ENCODE assay signal across 9 mouse cellular contexts in the genomic region with DNA sequence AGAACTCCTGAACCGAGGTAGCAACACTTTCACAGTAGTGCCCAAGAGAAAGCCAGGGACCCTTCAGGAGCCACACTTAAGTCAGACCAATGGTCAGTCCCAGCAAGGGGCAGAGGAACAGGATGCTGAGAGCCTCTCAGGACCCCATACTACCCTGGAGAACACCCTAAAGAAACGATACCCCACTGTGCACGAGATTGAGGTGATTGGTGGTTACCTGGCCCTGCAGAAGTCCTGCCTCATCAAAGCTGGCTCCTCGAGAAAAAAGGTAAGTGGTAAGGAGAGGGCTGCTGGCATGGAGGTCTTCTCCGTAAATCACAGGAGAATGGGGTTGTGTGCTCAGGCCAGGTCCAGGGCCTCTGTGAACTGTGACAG. TPM values are rescaled to one million over a fixed set of nuclear protein-coding genes. Genes with fewer than 3 reads are reported as not detected.
DNase-seq lines count a peak whose midpoint lies in the region; ATAC-seq lines count a peak whose summit lies in the region.
"Had no signal": no experiment of that assay in that cellular context is flagged by ENCODE, and none has a peak within 500 bp of the region (broad histone marks: within the 10 kb centered on the region; RNA-seq: fewer than 3 reads in every experiment).

No protein-coding gene starts in this region.

- H3K4me3 ChIP-seq in kidney, embryonic 15.5 days (replicated peaks), result peak overlapping the region; percentile 76; the same call in 1 of the 2 replicates
- peak overlapping the region; percentile 58 for H3K4me3 ChIP-seq in embryonic facial prominence, embryonic 12.5 days
- H3K4me3 ChIP-seq in intestine, embryonic 16.5 days (ENCODE audit: low read length), result peak overlapping the region; percentile 93
- H3K4me3 ChIP-seq in neural tube, embryonic 13.5 days, result peak overlapping the region; percentile 81

- 78% methylated on average over 5 of the region's 5 CpGs for WGBS in kidney, embryonic 15.5 days
- 80% methylated on average over 5 of the region's 5 CpGs for WGBS in embryonic facial prominence, embryonic 12.5 days
- 76% methylated on average over 5 of the region's 5 CpGs for WGBS in intestine, embryonic 16.5 days
- WGBS in neural tube, embryonic 13.5 days, result 70% methylated on average over 5 of the region's 5 CpGs

- DNase-seq in kidney, adult 11 months, result no peak
- DNase-seq in gastrocnemius, postnatal 25 days, result no peak
- DNase-seq in thymus, postnatal 4 days, result no peak
- no peak for DNase-seq in spleen, postnatal 4 days (ENCODE audit: low spot score in 2 of 2)

- ATAC-seq in kidney, embryonic 15.5 days (replicated peaks; ENCODE audit: low FRiP score), result no peak
- no peak for ATAC-seq in embryonic facial prominence, embryonic 12.5 days (ENCODE audit: insufficient number of reproducible peaks, insufficient read depth, low FRiP score, low TSS enrichment)
- ATAC-seq in intestine, embryonic 16.5 days, result no peak
- no peak for ATAC-seq in neural tube, embryonic 13.5 days (ENCODE audit: low read depth)

- H3K36me3 ChIP-seq in kidney, embryonic 15.5 days, result peaks cover 9% of the 10 kb centered on the region
- peaks cover 14% of the 10 kb centered on the region for H3K36me3 ChIP-seq in embryonic facial prominence, embryonic 12.5 days
- peaks cover 1% of the 10 kb centered on the region for H3K36me3 ChIP-seq in intestine, embryonic 16.5 days (ENCODE audit: control insufficient read depth, insufficient read depth, low read length)
- peaks cover 13% of the 10 kb centered on the region for H3K36me3 ChIP-seq in neural tube, embryonic 13.5 days

- H3K27me3 ChIP-seq in kidney, embryonic 15.5 days, result peaks cover 11% of the 10 kb centered on the region
- H3K27me3 ChIP-seq in embryonic facial prominence, embryonic 12.5 days, result peaks cover 23% of the 10 kb centered on the region
- peaks cover 5% of the 10 kb centered on the region; the same call in 1 of the 2 replicates for H3K27me3 ChIP-seq in intestine, embryonic 16.5 days (replicated peaks; ENCODE audit: control insufficient read depth, insufficient read depth, low read length)
- H3K27me3 ChIP-seq in neural tube, embryonic 13.5 days, result peaks cover 13% of the 10 kb centered on the region

- no peak overlapping the region for H3K27ac ChIP-seq in kidney, embryonic 15.5 days
- H3K27ac ChIP-seq in embryonic facial prominence, embryonic 12.5 days, result no peak overlapping the region
- H3K27ac ChIP-seq in intestine, embryonic 16.5 days (ENCODE audit: low read length), result peak overlapping the region; percentile 96
- no peak overlapping the region for H3K27ac ChIP-seq in neural tube, embryonic 13.5 days (replicated peaks)

- peak overlapping the region; percentile 97 for H3K4me2 ChIP-seq in kidney, embryonic 15.5 days
- H3K4me2 ChIP-seq in embryonic facial prominence, embryonic 12.5 days (replicated peaks), result peak overlapping the region; percentile 98; the same call in 1 of the 2 replicates
- H3K4me2 ChIP-seq in intestine, embryonic 16.5 days (ENCODE audit: low read depth, low read length), result peak overlapping the region; percentile 96
- peak overlapping the region; percentile 94 for H3K4me2 ChIP-seq in neural tube, embryonic 13.5 days

- peaks cover 52% of the 10 kb centered on the region for H3K4me1 ChIP-seq in kidney, embryonic 15.5 days
- H3K4me1 ChIP-seq in embryonic facial prominence, embryonic 12.5 days, result peaks cover 34% of the 10 kb centered on the region
- peaks cover 41% of the 10 kb centered on the region for H3K4me1 ChIP-seq in intestine, embryonic 16.5 days (ENCODE audit: control insufficient read depth, insufficient read depth, low read length)
- peaks cover 59% of the 10 kb centered on the region for H3K4me1 ChIP-seq in neural tube, embryonic 13.5 days (replicated peaks)

- H3K9ac ChIP-seq in kidney, embryonic 15.5 days, result peak overlapping the region; percentile 66; the same call in 1 of the 2 replicates
- 0 out of 2 replicates have a peak overlapping the region, but pooled peaks have one; percentile 74 for H3K9ac ChIP-seq in embryonic facial prominence, embryonic 12.5 days
- peak overlapping the region; percentile 87 for H3K9ac ChIP-seq in intestine, embryonic 16.5 days (ENCODE audit: low read depth, low read length)
- H3K9ac ChIP-seq in neural tube, embryonic 13.5 days, result peak overlapping the region; percentile 81

- no peaks in the 10 kb centered on the region for H3K9me3 ChIP-seq in kidney, embryonic 15.5 days (replicated peaks)
- no peaks in the 10 kb centered on the region for H3K9me3 ChIP-seq in embryonic facial prominence, embryonic 12.5 days
- H3K9me3 ChIP-seq in intestine, embryonic 16.5 days (ENCODE audit: control insufficient read depth, low read length), result no peaks in the 10 kb centered on the region
- no peaks in the 10 kb centered on the region for H3K9me3 ChIP-seq in neural tube, embryonic 13.5 days

RNA-seq across cellular contexts. Expression of a gene that starts 1.9 kb away (rescaled TPM):
- polyA plus RNA-seq in kidney, embryonic 15.5 days (2015; fragmentation: Nextera tagmentation; extraction: Ambion mirVana), result 9.2 and 11.3 TPM in 2 replicates
- polyA plus RNA-seq in embryonic facial prominence, embryonic 12.5 days (2016; fragmentation: Nextera tagmentation; extraction: Ambion mirVana), result 9.7 TPM in 2 replicates
- polyA plus RNA-seq in intestine, embryonic 16.5 days (2015; fragmentation: Nextera tagmentation; extraction: Ambion mirVana), result 31.7 and 38.6 TPM in 2 replicates
- 13.3 and 14.6 TPM in 2 replicates for polyA plus RNA-seq in neural tube, embryonic 13.5 days (2015; fragmentation: Nextera tagmentation; extraction: Ambion mirVana)
- 1 to 10 TPM; 2.1 to 2.9 TPM for total RNA-seq in gastrocnemius, postnatal 25 days (2021)

RNA-seq across cellular contexts. Expression of a gene that starts 8.0 kb away (rescaled TPM):
- 204 and 207 TPM in 2 replicates for polyA plus RNA-seq in kidney, embryonic 15.5 days (2015; fragmentation: Nextera tagmentation; extraction: Ambion mirVana)
- 218 and 231 TPM in 2 replicates for polyA plus RNA-seq in embryonic facial prominence, embryonic 12.5 days (2016; fragmentation: Nextera tagmentation; extraction: Ambion mirVana)
- 176 and 200 TPM in 2 replicates for polyA plus RNA-seq in intestine, embryonic 16.5 days (2015; fragmentation: Nextera tagmentation; extraction: Ambion mirVana)
- 187 and 206 TPM in 2 replicates for polyA plus RNA-seq in neural tube, embryonic 13.5 days (2015; fragmentation: Nextera tagmentation; extraction: Ambion mirVana)
- total RNA-seq in gastrocnemius, postnatal 25 days (2021), result 10 to 100 TPM; 31.6 to 33.0 TPM

RNA-seq across cellular contexts. Expression of a gene that starts 8.0 kb away (rescaled TPM):
- polyA plus RNA-seq in kidney, embryonic 15.5 days (2015; fragmentation: Nextera tagmentation; extraction: Ambion mirVana), result 123 and 129 TPM in 2 replicates
- 154 and 155 TPM in 2 replicates for polyA plus RNA-seq in embryonic facial prominence, embryonic 12.5 days (2016; fragmentation: Nextera tagmentation; extraction: Ambion mirVana)
- 91.4 and 97.3 TPM in 2 replicates for polyA plus RNA-seq in intestine, embryonic 16.5 days (2015; fragmentation: Nextera tagmentation; extraction: Ambion mirVana)
- 128 and 131 TPM in 2 replicates for polyA plus RNA-seq in neural tube, embryonic 13.5 days (2015; fragmentation: Nextera tagmentation; extraction: Ambion mirVana)
- total RNA-seq in gastrocnemius, postnatal 25 days (2021), result 10 to 100 TPM; 27.0 to 27.3 TPM

RNA-seq across cellular contexts. Expression of a gene that starts 9.0 kb away (rescaled TPM):
- 23.4 and 23.6 TPM in 2 replicates for polyA plus RNA-seq in kidney, embryonic 15.5 days (2015; fragmentation: Nextera tagmentation; extraction: Ambion mirVana)
- polyA plus RNA-seq in embryonic facial prominence, embryonic 12.5 days (2016; fragmentation: Nextera tagmentation; extraction: Ambion mirVana), result 21.6 and 23.6 TPM in 2 replicates
- polyA plus RNA-seq in intestine, embryonic 16.5 days (2015; fragmentation: Nextera tagmentation; extraction: Ambion mirVana), result 22.3 and 23.1 TPM in 2 replicates
- polyA plus RNA-seq in neural tube, embryonic 13.5 days (2015; fragmentation: Nextera tagmentation; extraction: Ambion mirVana), result 18.8 and 21.5 TPM in 2 replicates
- 10 to 100 TPM; 10.3 to 11.3 TPM for total RNA-seq in gastrocnemius, postnatal 25 days (2021)

RNA-seq across cellular contexts. Expression of a gene that starts 17.6 kb away (rescaled TPM):
- 5.3 and 5.4 TPM in 2 replicates for polyA plus RNA-seq in kidney, embryonic 15.5 days (2015; fragmentation: Nextera tagmentation; extraction: Ambion mirVana)
- 3.8 and 4.2 TPM in 2 replicates for polyA plus RNA-seq in embryonic facial prominence, embryonic 12.5 days (2016; fragmentation: Nextera tagmentation; extraction: Ambion mirVana)
- 7.3 and 9.3 TPM in 2 replicates for polyA plus RNA-seq in intestine, embryonic 16.5 days (2015; fragmentation: Nextera tagmentation; extraction: Ambion mirVana)
- 5.3 and 5.4 TPM in 2 replicates for polyA plus RNA-seq in neural tube, embryonic 13.5 days (2015; fragmentation: Nextera tagmentation; extraction: Ambion mirVana)
- under 1 TPM; 0.82 to 0.99 TPM for total RNA-seq in gastrocnemius, postnatal 25 days (2021)
- total RNA-seq: monocyte, adult 5-6 weeks had no signal
